Mouse (Mus musculus): ENCODE results near the gene Ddx49. TPM values are rescaled to one million over a fixed set of nuclear protein-coding genes. Genes with fewer than 3 reads are reported as not detected.

Gene Ddx49
- polyA plus RNA-seq, 1 experiment, result 31.6 TPM

DNA sequence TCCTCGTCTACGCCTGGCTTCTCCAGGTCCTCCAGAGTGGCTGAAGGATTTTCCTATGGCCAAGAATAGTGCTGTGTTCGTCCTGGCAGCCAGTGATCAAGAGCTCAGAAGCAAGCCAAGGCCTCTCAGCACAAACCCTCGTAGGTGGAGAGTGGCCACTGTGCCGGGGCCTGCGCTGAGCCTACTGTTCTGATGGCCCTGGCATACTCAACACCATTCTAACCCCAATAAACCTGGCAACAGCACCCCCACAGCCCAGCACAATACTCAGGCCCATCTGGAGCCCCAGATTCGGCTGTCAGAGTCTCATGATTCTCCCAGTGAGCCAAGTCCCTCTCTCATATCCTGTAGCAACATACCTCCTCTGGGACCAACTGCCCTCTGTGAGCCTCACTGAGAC lies 38.4 kb upstream of the Ddx49 start:
- Histone ChIP-seq H3K4me3 (ENCODE audit: insufficient read depth, low read length) (no peak overlapping the region), H3K4me1 (ENCODE audit: control insufficient read depth, insufficient read depth, low read length) (no peaks in the 10 kb centered on the region), H3K27ac (ENCODE audit: insufficient read depth, low read length) (no peak overlapping the region)
- TF ChIP-seq CTCF (IDR thresholded peaks at IDR 0.05; ENCODE audit: borderline replicate concordance, insufficient read depth, low read length) (no peak), POLR2A (IDR thresholded peaks at IDR 0.05; ENCODE audit: low read depth, low read length) (no peak)

DNA sequence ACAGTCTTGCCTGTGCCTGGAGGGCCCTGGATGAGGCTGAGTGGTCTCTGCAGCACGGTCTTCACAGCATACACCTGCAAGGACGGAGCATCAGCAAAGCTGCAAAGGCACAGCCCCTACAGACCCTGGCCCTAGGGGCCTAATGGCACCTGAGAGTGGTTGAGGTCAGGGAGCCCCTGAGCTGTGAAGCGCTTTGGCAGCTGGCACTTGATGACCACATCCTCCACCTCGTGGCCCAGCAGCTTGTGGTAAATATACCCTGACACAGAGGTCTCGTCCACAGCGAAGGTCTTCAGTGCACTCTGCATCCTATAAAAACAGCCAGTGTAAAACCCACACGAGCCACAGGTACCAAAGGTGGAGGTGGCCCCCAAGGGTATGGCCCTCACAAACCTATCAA lies 36.6 kb upstream of the Ddx49 start:
- H3K27ac ChIP-seq (ENCODE audit: insufficient read depth, low read length), result no peak overlapping the region
- TF ChIP-seq CTCF (IDR thresholded peaks at IDR 0.05; ENCODE audit: borderline replicate concordance, insufficient read depth, low read length) (no peak), POLR2A (IDR thresholded peaks at IDR 0.05; ENCODE audit: low read depth, low read length) (no peak)
- no peaks in the 10 kb centered on the region for H3K4me1 ChIP-seq (ENCODE audit: control insufficient read depth, insufficient read depth, low read length)
- no peak overlapping the region for H3K4me3 ChIP-seq (ENCODE audit: insufficient read depth, low read length)

DNA sequence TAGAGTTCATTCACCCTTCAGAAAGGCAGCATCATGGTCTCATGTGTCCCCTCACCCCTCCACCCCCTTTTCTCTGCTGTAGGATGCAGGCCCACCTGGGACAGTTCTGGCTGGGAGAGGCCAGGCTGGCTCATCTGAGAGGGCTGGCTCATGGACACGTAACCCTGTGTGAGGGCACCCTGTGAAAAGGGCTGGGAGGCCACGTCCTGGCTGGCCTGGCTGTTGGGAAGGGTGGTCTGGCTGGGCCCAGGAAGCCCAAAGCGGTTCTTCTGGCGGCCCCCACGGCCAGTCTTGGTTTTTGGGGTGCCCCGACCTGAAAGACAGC lies 30.6 kb upstream of the Ddx49 start:
- no peaks in the 10 kb centered on the region for H3K4me1 ChIP-seq (ENCODE audit: control insufficient read depth, insufficient read depth, low read length)
- H3K27ac ChIP-seq (ENCODE audit: insufficient read depth, low read length), result no peak overlapping the region
- TF ChIP-seq CTCF (IDR thresholded peaks at IDR 0.05; ENCODE audit: borderline replicate concordance, insufficient read depth, low read length) (no peak), POLR2A (IDR thresholded peaks at IDR 0.05; ENCODE audit: low read depth, low read length) (no peak)
- no peak overlapping the region for H3K4me3 ChIP-seq (ENCODE audit: insufficient read depth, low read length)

DNA sequence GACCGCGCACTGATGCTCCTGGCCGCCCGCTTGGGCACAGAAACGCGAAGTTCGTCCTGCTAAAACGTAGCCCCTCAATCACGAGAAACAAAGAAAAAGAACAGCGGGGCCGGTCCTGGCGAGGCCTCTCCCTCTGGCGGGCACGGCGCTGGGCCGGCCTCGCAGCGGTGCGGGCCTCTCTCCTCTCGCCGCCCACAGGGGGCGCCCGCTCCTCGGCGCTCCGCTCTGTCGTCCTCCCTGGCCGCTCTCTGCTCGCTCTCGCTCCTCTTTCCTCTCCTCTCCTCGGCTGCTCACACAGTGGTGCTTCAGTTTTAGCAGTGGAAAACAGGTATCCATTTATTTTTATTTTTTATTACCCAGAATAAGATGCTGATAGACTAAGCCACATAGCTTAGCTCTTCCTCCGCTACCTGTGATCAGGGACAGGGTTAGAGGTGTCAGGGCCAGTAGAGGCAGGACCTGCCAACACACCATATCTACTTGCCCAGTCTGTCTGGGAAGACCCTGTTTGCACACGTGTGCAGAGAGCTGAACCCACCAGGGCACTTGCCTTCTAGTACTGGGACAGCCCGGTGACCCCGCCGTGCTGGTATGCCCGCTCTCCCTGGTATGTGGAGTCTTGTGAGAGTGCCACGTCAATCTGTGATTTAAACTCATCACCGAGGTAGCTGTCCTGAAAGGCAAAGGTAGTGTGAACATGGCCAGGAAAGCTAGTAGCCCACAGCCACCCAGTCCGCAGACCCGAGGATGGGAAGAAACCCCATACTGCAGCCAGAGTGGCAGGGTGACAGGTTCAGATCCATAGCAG lies 30.0 kb upstream of the Ddx49 start:
- Histone ChIP-seq H3K4me1 (ENCODE audit: control insufficient read depth, insufficient read depth, low read length) (no peaks in the 10 kb centered on the region), H3K27ac (ENCODE audit: insufficient read depth, low read length) (no peak overlapping the region), H3K4me3 (ENCODE audit: insufficient read depth, low read length) (no peak overlapping the region)
- peak; percentile 70 for TF ChIP-seq CTCF (IDR thresholded peaks at IDR 0.05; ENCODE audit: borderline replicate concordance, insufficient read depth, low read length)
- no peak for TF ChIP-seq POLR2A (IDR thresholded peaks at IDR 0.05; ENCODE audit: low read depth, low read length)

DNA sequence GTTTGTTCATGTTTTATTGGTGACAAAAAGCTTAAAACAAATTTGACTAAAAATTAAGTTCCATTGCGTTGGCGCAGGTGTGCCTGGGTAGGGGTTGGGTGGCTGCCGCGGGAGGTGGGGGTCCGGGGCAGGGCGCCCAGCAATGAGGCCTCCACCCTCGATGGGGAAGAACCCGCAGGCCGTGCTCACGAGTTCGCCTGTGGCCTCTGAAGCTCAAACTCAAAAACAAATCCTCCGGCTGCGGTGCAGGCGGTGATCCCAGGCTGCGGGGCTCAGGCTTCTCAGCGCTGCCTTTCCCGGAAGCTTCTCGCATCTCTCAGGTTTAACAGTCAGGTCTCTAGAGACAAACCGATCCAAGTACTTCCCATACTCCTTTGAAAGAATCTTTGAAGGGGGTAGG lies 29.2 kb upstream of the Ddx49 start:
- no peaks in the 10 kb centered on the region for H3K4me1 ChIP-seq (ENCODE audit: control insufficient read depth, insufficient read depth, low read length)
- H3K4me3 ChIP-seq (ENCODE audit: insufficient read depth, low read length), result no peak overlapping the region
- H3K27ac ChIP-seq (ENCODE audit: insufficient read depth, low read length), result no peak overlapping the region
- TF ChIP-seq POLR2A (IDR thresholded peaks at IDR 0.05; ENCODE audit: low read depth, low read length) (no peak), CTCF (IDR thresholded peaks at IDR 0.05; ENCODE audit: borderline replicate concordance, insufficient read depth, low read length) (no peak)

DNA sequence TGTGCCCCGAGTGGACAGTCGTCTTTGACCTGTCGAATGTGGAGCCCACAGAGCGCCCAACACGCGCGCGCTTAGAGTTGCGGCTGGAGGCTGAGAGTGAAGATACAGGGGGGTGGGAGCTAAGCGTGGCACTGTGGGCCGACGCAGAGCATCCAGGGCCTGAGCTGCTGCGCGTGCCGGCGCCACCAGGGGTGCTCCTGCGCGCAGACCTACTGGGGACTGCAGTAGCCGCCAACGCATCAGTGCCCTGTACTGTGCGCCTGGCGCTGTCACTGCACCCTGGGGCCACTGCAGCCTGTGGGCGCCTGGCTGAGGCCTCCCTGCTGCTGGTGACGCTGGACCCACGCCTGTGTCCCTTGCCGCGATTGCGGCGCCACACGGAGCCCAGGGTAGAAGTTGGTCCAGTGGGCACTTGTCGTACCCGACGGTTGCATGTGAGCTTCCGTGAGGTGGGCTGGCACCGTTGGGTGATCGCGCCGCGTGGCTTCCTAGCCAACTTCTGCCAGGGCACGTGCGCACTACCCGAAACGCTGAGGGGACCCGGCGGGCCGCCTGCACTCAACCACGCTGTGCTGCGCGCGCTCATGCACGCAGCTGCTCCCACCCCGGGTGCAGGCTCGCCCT lies 28.6 kb upstream of the Ddx49 start:
- Histone ChIP-seq H3K27ac (ENCODE audit: insufficient read depth, low read length) (no peak overlapping the region), H3K4me3 (ENCODE audit: insufficient read depth, low read length) (no peak overlapping the region), H3K4me1 (ENCODE audit: control insufficient read depth, insufficient read depth, low read length) (no peaks in the 10 kb centered on the region)
- TF ChIP-seq POLR2A (IDR thresholded peaks at IDR 0.05; ENCODE audit: low read depth, low read length) (no peak), CTCF (IDR thresholded peaks at IDR 0.05; ENCODE audit: borderline replicate concordance, insufficient read depth, low read length) (peak; percentile 29; the same call in 1 of the 2 replicates)

DNA sequence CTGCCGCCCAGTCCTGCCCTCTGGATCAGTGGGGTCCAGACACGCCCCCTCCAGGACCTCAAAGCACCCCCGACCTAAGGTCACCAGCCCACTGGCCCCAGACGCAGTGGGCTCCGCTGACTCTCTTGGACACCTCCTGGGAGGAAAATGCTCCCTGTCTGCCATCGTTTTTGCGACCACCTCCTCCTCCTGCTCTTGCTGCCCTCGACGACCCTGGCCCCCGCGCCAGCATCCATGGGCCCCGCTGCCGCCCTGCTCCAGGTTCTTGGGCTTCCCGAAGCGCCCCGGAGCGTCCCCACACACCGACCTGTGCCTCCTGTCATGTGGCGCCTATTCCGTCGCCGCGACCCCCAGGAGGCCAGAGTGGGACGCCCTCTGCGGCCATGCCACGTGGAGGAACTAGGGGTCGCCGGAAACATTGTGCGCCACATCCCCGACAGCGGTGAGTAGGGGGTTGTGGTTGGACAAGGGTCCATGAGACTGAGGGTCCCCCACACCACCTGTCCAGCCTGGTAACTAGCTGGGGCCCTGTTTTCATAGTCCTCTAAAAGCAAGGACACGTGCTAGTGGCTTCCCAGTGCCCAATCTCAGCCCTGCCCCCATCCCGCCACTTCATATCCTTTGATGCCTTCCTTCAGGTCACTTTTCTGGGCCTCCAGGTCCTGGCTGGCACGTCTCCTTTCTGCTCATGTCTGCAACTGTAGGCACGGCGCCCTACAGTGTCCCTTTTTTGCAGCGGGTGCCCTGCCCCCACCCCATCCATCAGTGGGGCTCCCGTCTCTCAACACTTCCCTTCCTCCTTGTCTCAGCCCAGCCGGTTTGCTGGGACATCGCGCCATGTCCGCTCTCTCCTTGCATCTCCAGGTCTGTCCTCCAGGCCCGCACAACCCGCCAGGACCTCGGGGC lies 27.8 kb upstream of the Ddx49 start:
- Histone ChIP-seq H3K4me3 (ENCODE audit: insufficient read depth, low read length) (no peak overlapping the region), H3K27ac (ENCODE audit: insufficient read depth, low read length) (no peak overlapping the region), H3K4me1 (ENCODE audit: control insufficient read depth, insufficient read depth, low read length) (no peaks in the 10 kb centered on the region)
- TF ChIP-seq CTCF (IDR thresholded peaks at IDR 0.05; ENCODE audit: borderline replicate concordance, insufficient read depth, low read length) (no peak), POLR2A (IDR thresholded peaks at IDR 0.05; ENCODE audit: low read depth, low read length) (no peak)

DNA sequence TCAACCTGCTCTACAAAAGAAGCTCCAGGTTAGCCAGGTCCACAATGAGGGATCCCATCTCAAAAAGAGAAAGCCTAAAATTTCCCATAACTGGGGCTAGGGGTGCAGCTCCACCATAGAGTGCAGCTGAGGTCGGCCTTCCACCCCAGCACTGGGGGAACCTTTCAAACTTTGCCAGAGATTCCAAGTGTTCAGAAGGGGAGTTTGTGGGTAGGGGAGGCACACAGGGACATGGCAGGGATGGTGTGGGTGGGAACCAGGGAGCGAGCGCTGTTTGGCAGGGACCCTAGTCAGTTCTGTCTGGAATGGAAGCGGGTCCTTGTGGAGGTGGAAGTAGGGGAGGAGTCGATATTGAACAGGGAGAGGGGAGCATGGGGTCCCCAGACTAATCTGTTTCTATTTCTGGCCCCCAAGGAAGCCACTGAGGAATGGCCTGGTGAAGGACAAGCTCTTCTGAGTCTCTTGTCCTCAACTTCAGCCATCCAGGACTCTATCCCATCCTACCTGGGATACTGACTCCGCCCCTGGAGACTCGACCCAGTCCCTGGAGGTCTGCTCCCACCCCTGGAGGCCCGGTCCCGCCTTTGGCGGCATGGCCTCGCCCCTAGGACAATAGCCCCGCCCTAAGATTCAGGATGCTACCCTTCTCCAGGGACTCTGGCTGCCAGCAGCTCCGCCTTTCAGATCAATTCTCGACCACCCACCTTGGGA lies 27.0 kb upstream of the Ddx49 start, which contains the start of gene Gdf1:
Gene Gdf1 (plus strand): TSS at position 694 of the 711 bp plus-strand sequence.
- TF ChIP-seq CTCF (IDR thresholded peaks at IDR 0.05; ENCODE audit: borderline replicate concordance, insufficient read depth, low read length) (no peak), POLR2A (IDR thresholded peaks at IDR 0.05; ENCODE audit: low read depth, low read length) (no peak)
- Histone ChIP-seq H3K4me1 (ENCODE audit: control insufficient read depth, insufficient read depth, low read length) (no peaks in the 10 kb centered on the region), H3K27ac (ENCODE audit: insufficient read depth, low read length) (no peak within 1 kb of the TSS), H3K4me3 (ENCODE audit: insufficient read depth, low read length) (no peak within 1 kb of the TSS)

DNA sequence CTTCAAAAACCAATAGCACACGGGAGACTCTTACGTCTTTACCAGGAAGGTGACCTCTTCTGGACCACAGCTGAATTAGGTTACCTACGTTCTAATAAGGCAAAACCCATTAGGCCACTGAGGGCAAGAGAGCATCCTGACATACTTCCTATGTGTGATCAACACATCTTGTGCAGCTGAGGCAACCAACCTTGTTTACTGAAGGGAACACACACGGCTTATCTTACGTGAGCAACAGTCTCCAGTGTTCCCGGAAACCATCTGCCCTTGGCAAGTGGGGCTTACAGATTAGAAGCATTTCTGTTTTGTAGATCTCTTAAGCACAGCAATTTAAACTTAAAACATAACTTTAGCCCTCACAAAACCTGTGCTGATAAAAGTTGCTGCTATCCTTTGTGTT lies 25.2 kb upstream of the Ddx49 start:
- TF ChIP-seq POLR2A (IDR thresholded peaks at IDR 0.05; ENCODE audit: low read depth, low read length) (no peak), CTCF (IDR thresholded peaks at IDR 0.05; ENCODE audit: borderline replicate concordance, insufficient read depth, low read length) (no peak)
- H3K4me3 ChIP-seq (ENCODE audit: insufficient read depth, low read length), result no peak overlapping the region

More for the DNA sequence above, 25.2 kb upstream of the Ddx49 start:
- no peak overlapping the region for H3K27ac ChIP-seq (ENCODE audit: insufficient read depth, low read length)
- no peaks in the 10 kb centered on the region for H3K4me1 ChIP-seq (ENCODE audit: control insufficient read depth, insufficient read depth, low read length)

All from embryonic fibroblast, embryonic 13.5 days (primary cell).